In the genomic region with DNA sequence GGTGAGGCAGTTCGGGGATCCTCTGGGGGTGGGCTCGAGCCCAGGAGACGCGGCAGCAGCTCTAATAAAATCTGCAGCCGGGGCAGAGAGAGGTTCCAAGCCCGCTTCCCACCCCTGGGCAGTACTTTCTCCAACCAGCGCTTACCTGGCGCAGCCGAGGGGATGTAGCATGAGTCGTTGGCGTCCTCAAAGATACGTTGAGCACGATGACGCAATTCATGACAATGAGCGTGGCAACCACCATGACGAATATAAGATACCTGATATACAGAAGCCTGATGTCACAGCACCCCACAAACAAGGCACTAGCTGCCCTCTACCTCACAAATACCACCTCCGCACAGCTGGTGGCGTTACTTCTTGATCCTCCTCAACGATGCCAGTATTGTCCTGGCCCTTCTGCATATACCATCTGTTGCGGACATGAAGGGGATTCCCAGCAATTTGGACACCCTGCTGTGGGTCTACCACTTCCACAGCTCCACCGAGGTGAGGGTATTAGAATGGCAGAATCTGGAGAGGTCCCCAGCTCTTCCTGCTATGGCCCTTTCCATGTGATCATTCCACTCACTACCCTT, we compare ENCODE assay signal across 8 mouse cellular contexts. TPM values are rescaled to one million over a fixed set of nuclear protein-coding genes. Genes with fewer than 3 reads are reported as not detected.
DNase-seq lines count a peak whose midpoint lies in the region; ATAC-seq and TF ChIP-seq lines count a peak whose summit lies in the region.

4930544D05Rik (plus strand) TSS at position 333 of the 578 bp plus-strand sequence.

- H3K36me3 ChIP-seq in heart, embryonic 14.5 days (ENCODE audit: control insufficient read depth, insufficient read depth, low read length), result peaks cover 28% of the 10 kb centered on the region
- peaks cover 7% of the 10 kb centered on the region; the same call in 1 of the 2 replicates for H3K36me3 ChIP-seq in ES-Bruce4 (ENCODE audit: control insufficient read depth, insufficient read depth, low read length, poor library complexity, severe bottlenecking)
- peaks cover 20% of the 10 kb centered on the region for H3K36me3 ChIP-seq in heart, embryonic 16.5 days (ENCODE audit: control insufficient read depth, insufficient read depth)
- H3K36me3 ChIP-seq in macrophage (ENCODE audit: inconsistent target), result peaks cover 19% of the 10 kb centered on the region; the same call in 1 of the 2 replicates

- TF ChIP-seq CTCF in ES-Bruce4 (IDR thresholded peaks at IDR 0.05; ENCODE audit: low read depth, low read length), result no peak

- H3K9me3 ChIP-seq in heart, embryonic 14.5 days (ENCODE audit: control insufficient read depth, low read length), result no peaks in the 10 kb centered on the region
- no peaks in the 10 kb centered on the region for H3K9me3 ChIP-seq in ES-Bruce4 (replicated peaks; ENCODE audit: control insufficient read depth, insufficient read depth, low read length, poor library complexity, severe bottlenecking)
- H3K9me3 ChIP-seq in heart, embryonic 16.5 days (replicated peaks; ENCODE audit: control insufficient read depth, low read length), result no peaks in the 10 kb centered on the region

- DNase-seq in heart, postnatal 25 days (ENCODE audit: low spot score), result no peak
- no peak for DNase-seq in thymus, postnatal 36 days
- no peak for DNase-seq in gastrocnemius, postnatal 4 days (ENCODE audit: low spot score in 2 of 2)
- DNase-seq in urinary bladder, postnatal 4 days (ENCODE audit: low spot score in 2 of 2), result no peak

- peak within 1 kb of the TSS; percentile 41 to 48 for H3K27ac ChIP-seq in heart, embryonic 14.5 days (replicated peaks in 1 of 2; ENCODE audit: control insufficient read depth in 1 of 2, insufficient read depth in 1 of 2, low read depth in 2 of 2, low read length in 2 of 2)
- H3K27ac ChIP-seq in ES-Bruce4 (ENCODE audit: insufficient read depth, low read length), result no peak within 1 kb of the TSS
- H3K27ac ChIP-seq in heart, embryonic 16.5 days (ENCODE audit: low read length), result peak within 1 kb of the TSS; percentile 63
- H3K27ac ChIP-seq in macrophage, result peak within 1 kb of the TSS; percentile 32

- H3K4me2 ChIP-seq in heart, embryonic 14.5 days (ENCODE audit: low read length), result peak within 1 kb of the TSS; percentile 77
- peak within 1 kb of the TSS; percentile 84 for H3K4me2 ChIP-seq in heart, embryonic 16.5 days (ENCODE audit: low read depth, low read length)

- H3K4me1 ChIP-seq in heart, embryonic 14.5 days (ENCODE audit: control insufficient read depth in 2 of 2, insufficient read depth in 2 of 2, low read length in 2 of 2), result peaks cover 12 to 15% of the 10 kb centered on the region in 2 experiments
- H3K4me1 ChIP-seq in ES-Bruce4 (ENCODE audit: control insufficient read depth, insufficient read depth, low read length), result no peaks in the 10 kb centered on the region
- H3K4me1 ChIP-seq in heart, embryonic 16.5 days (ENCODE audit: control insufficient read depth, insufficient read depth, low read length), result peaks cover 10% of the 10 kb centered on the region

- intact Hi-C loops in heart, postnatal 25 days (cut with DNase I), result no loop called here

- no peak for TF ChIP-seq POLR2A in ES-Bruce4 (IDR thresholded peaks at IDR 0.05; ENCODE audit: insufficient read depth, low read length)

- H3K79me2 ChIP-seq in macrophage (ENCODE audit: inconsistent target), result no peaks in the 10 kb centered on the region

- H3K27me3 ChIP-seq in heart, embryonic 14.5 days (ENCODE audit: control insufficient read depth, insufficient read depth, low read length), result 0 out of 2 replicates have a peak, but pooled peaks cover 7% of the 10 kb centered on the region
- H3K27me3 ChIP-seq in ES-Bruce4 (ENCODE audit: control insufficient read depth, insufficient read depth, low read length, poor library complexity, severe bottlenecking), result no peaks in the 10 kb centered on the region
- peaks cover 5% of the 10 kb centered on the region; the same call in 1 of the 2 replicates for H3K27me3 ChIP-seq in heart, embryonic 16.5 days (ENCODE audit: control insufficient read depth, insufficient read depth, low read length)

- H3K9ac ChIP-seq in heart, embryonic 14.5 days (ENCODE audit: low read length), result peak within 1 kb of the TSS; percentile 66
- peak within 1 kb of the TSS; percentile 32 for H3K9ac ChIP-seq in ES-Bruce4 (ENCODE audit: low read depth, poor library complexity, severe bottlenecking)
- peak within 1 kb of the TSS; percentile 65 for H3K9ac ChIP-seq in heart, embryonic 16.5 days (ENCODE audit: low read length)

- 7% methylated on average over 21 of the region's 21 CpGs for WGBS in heart, embryonic 14.5 days
- WGBS in heart, embryonic 16.5 days, result 9% methylated on average over 21 of the region's 21 CpGs
- 20% methylated on average over 21 of the region's 21 CpGs for WGBS in macrophage (ENCODE audit: missing documents)

- H3K4me3 ChIP-seq in heart, embryonic 14.5 days (ENCODE audit: control insufficient read depth in 1 of 2, insufficient read depth in 1 of 2, low read depth in 1 of 2, low read length in 2 of 2), result peak within 1 kb of the TSS; percentile 37
- H3K4me3 ChIP-seq in ES-Bruce4 (ENCODE audit: low read depth, low read length) (peak within 1 kb of the TSS; percentile 71), macrophage (ENCODE audit: inconsistent target) (peak within 1 kb of the TSS; percentile 38)
- H3K4me3 ChIP-seq in heart, embryonic 16.5 days (ENCODE audit: low read length), result peak within 1 kb of the TSS; percentile 49

- no peak for TF ChIP-seq EP300 in ES-Bruce4 (IDR thresholded peaks at IDR 0.05; ENCODE audit: insufficient read depth, low read depth, low read length)

- ATAC-seq in heart, embryonic 14.5 days (ENCODE audit: insufficient number of reproducible peaks, insufficient read depth, low FRiP score, low read depth), result no peak
- 0 out of 2 replicates have a peak, but pooled peaks have one; percentile 2 for ATAC-seq in heart, embryonic 16.5 days (replicated peaks; ENCODE audit: extremely low read depth, insufficient read depth, low FRiP score)

RNA-seq across cellular contexts. Expression of gene 4930544D05Rik, which starts in this region (rescaled TPM):
- not detected in 2 replicates for polyA plus RNA-seq in heart, embryonic 14.5 days (2014; fragmentation: Nextera tagmentation; extraction: Ambion mirVana)
- total RNA-seq in heart, postnatal 25 days (2021), result not detected
- polyA plus RNA-seq in ES-Bruce4 (2011; ENCODE audit: insufficient read depth, insufficient read length, low read depth, missing spikeins) (not detected in 2 replicates), macrophage (2018) (not detected in 3 replicates)
- not detected in 2 replicates for polyA plus RNA-seq in heart, embryonic 16.5 days (2015; fragmentation: Nextera tagmentation; extraction: Ambion mirVana)
- 1 to 10 TPM in 8 of 26 experiments, not detected in 18; 1.2 to 2.3 (median 1.4) TPM for total RNA-seq in macrophage (2018; cell fraction: chromatin; rRNA removed)
- total RNA-seq in macrophage (2018; cell fraction: cytosol; rRNA removed), result under 1 TPM in 1 of 26 experiments, not detected in 25; 0.23 TPM
- 1 to 10 TPM in 1 of 26 experiments, not detected in 25; 1.6 TPM for total RNA-seq in macrophage (2018; cell fraction: nucleus; rRNA removed)
- total RNA-seq in gastrocnemius, postnatal 4 days (2021), result not detected

Comparison
In these comparisons a context has a peak if more than half of its experiments do, and no peak if none do; other contexts are left out.
1. Peak in ATAC-seq, H3K4me3 ChIP-seq, H3K27ac ChIP-seq, H3K9ac ChIP-seq and H3K4me2 ChIP-seq in heart, embryonic 16.5 days; RNA of the gene not detected or under 1 TPM.